Mouse (Mus musculus): Measurements from ENCODE around the gene Nox4. TPM values are rescaled to one million over a fixed set of nuclear protein-coding genes. Genes with fewer than 3 reads are reported as not detected.

Nox4 gene
- 1 to 10 TPM; 4.2 to 5.2 TPM for total RNA-seq (2021)
- long read RNA-seq, experiment 1, partial matches to known transcripts: 1 of 4 reads
- long read RNA-seq, experiment 1, other reads (novel, unspliced or antisense): 2 of 4 reads
- long read RNA-seq, experiment 2, partial matches to known transcripts: 0 of 3 reads
- long read RNA-seq, experiment 2, other reads (novel, unspliced or antisense): 3 of 3 reads

GRCm38 (mm10) chr7:87245856-87246579, at the start of gene Nox4:
TSS of gene Nox4 (plus strand) at chr7:87246096.
- DNase-seq (ENCODE audit: low spot score in 2 of 2): no peak

GRCm38 (mm10) chr7:87204751-87205150, 41.1 kb upstream of the Nox4 start:
- DNase-seq (ENCODE audit: low spot score in 2 of 2): no peak

GRCm38 (mm10) chr7:87221712-87222111, 24.2 kb upstream of the Nox4 start:
- DNase-seq (ENCODE audit: low spot score in 2 of 2): no peak

- no peak for DNase-seq (ENCODE audit: low spot score in 2 of 2)
Measured at GRCm38 (mm10) chr7:87222751-87223150, 23.1 kb upstream of the Nox4 start.

GRCm38 (mm10) chr7:87225617-87226016, 20.3 kb upstream of the Nox4 start:
- no peak for DNase-seq (ENCODE audit: low spot score in 2 of 2)

- no peak for DNase-seq (ENCODE audit: low spot score in 2 of 2)
Measured at GRCm38 (mm10) chr7:87227051-87227948, 18.6 kb upstream of the Nox4 start.

- DNase-seq (ENCODE audit: low spot score in 2 of 2): no peak
Measured at GRCm38 (mm10) chr7:87229502-87229901, 16.4 kb upstream of the Nox4 start.

- DNase-seq (ENCODE audit: low spot score in 2 of 2): no peak
Measured at GRCm38 (mm10) chr7:87241139-87241538, 4.8 kb upstream of the Nox4 start.

- DNase-seq (ENCODE audit: low spot score in 2 of 2): peak; percentile 62 to 78
Measured at GRCm38 (mm10) chr7:87246580-87246934, 661 bp downstream of the Nox4 start.

- DNase-seq (ENCODE audit: low spot score in 2 of 2): no peak
Measured at GRCm38 (mm10) chr7:87246940-87247339, 1.0 kb downstream of the Nox4 start.

GRCm38 (mm10) chr7:87247926-87248325, 2.0 kb downstream of the Nox4 start:
- no peak for DNase-seq (ENCODE audit: low spot score in 2 of 2)

GRCm38 (mm10) chr7:87252071-87252470, 6.2 kb downstream of the Nox4 start:
- no peak for DNase-seq (ENCODE audit: low spot score in 2 of 2)

- peak in 1 of 2 experiments; percentile 12 for DNase-seq (ENCODE audit: low spot score in 2 of 2)
Measured at GRCm38 (mm10) chr7:87277225-87277624, 31.3 kb downstream of the Nox4 start.

GRCm38 (mm10) chr7:87303726-87304315, 57.9 kb downstream of the Nox4 start:
- no peak for DNase-seq (ENCODE audit: low spot score in 2 of 2)

- DNase-seq (ENCODE audit: low spot score in 2 of 2): no peak
Measured at GRCm38 (mm10) chr7:87321571-87321970, 75.7 kb downstream of the Nox4 start.

- no peak for DNase-seq (ENCODE audit: low spot score in 2 of 2)
Measured at GRCm38 (mm10) chr7:87322085-87322484, 76.2 kb downstream of the Nox4 start.

- DNase-seq (ENCODE audit: low spot score in 2 of 2): no peak
Measured at GRCm38 (mm10) chr7:87330782-87331558, 85.1 kb downstream of the Nox4 start.

- no peak for DNase-seq (ENCODE audit: low spot score in 2 of 2)
Measured at GRCm38 (mm10) chr7:87345598-87345997, 99.7 kb downstream of the Nox4 start.

- no peak for DNase-seq (ENCODE audit: low spot score in 2 of 2)
Measured at GRCm38 (mm10) chr7:87352818-87353217, 106.9 kb downstream of the Nox4 start.

GRCm38 (mm10) chr7:87367834-87368233, 121.9 kb downstream of the Nox4 start:
- no peak for DNase-seq (ENCODE audit: low spot score in 2 of 2)

GRCm38 (mm10) chr7:87369131-87369530, 123.2 kb downstream of the Nox4 start:
- DNase-seq (ENCODE audit: low spot score in 2 of 2): no peak
